Comparison of ENCODE assay signal across 9 mouse cellular contexts in the genomic region with DNA sequence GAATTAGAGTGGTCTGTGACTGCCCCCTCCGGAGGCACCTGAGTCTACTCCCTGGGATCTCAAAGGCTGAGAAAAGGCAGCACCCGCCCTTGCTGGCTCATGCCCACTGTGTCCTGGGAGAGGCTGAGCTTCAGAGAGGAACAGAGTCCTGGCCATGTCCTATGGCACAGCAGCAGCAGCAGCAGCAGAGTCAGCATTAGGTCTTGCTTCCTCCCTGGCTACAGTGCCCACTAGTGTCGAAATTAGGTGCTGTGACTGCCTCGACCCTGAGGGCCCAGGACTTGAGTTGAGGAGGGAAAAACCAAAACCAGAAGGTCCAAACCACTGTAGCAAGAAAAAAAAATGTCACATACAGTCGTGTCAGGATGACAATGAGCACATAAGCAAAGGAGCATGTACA. TPM values are rescaled to one million over a fixed set of nuclear protein-coding genes. Genes with fewer than 3 reads are reported as not detected.
A peak's percentile ranks its signal among the peaks of the same experiment; 100 is the strongest.
DNase-seq lines count a peak whose midpoint lies in the region; ATAC-seq lines count a peak whose summit lies in the region.
"Had no signal": no experiment of that assay in that cellular context is flagged by ENCODE, and none has a peak within 500 bp of the region (broad histone marks: within the 10 kb centered on the region; RNA-seq: fewer than 3 reads in every experiment).

No protein-coding gene starts in this region.

- H3K27ac ChIP-seq in kidney, embryonic 16.5 days (ENCODE audit: low read length): no peak overlapping the region
- no peak overlapping the region for H3K27ac ChIP-seq in forebrain, embryonic 11.5 days (ENCODE audit: low read depth, low read length)
- H3K27ac ChIP-seq in midbrain, embryonic 15.5 days: no peak overlapping the region
- H3K27ac ChIP-seq: limb, embryonic 12.5 days had no signal

- H3K9me3 ChIP-seq in kidney, embryonic 16.5 days (ENCODE audit: low read length): no peaks in the 10 kb centered on the region
- no peaks in the 10 kb centered on the region for H3K9me3 ChIP-seq in forebrain, embryonic 11.5 days (ENCODE audit: control insufficient read depth, low read length)
- no peaks in the 10 kb centered on the region for H3K9me3 ChIP-seq in midbrain, embryonic 15.5 days
- H3K9me3 ChIP-seq: limb, embryonic 12.5 days had no signal

- DNase-seq in kidney, adult 18-20 months: no peak
- DNase-seq in ES-CJ7 (ENCODE audit: low read depth, low spot score): peak; percentile 47
- peak; percentile 64 for DNase-seq in forebrain, embryonic 11.5 days (ENCODE audit: low spot score)
- no peak for DNase-seq in heart, adult 18-20 months
- no peak for DNase-seq in layer of hippocampus, adult 8-10 months (ENCODE audit: low spot score in 2 of 2)

- H3K36me3 ChIP-seq in kidney, embryonic 16.5 days (ENCODE audit: insufficient read depth, low read length): no peaks in the 10 kb centered on the region
- H3K36me3 ChIP-seq in forebrain, embryonic 11.5 days (ENCODE audit: control insufficient read depth, insufficient read depth, low read length): no peaks in the 10 kb centered on the region
- no peaks in the 10 kb centered on the region for H3K36me3 ChIP-seq in midbrain, embryonic 15.5 days (replicated peaks)
- H3K36me3 ChIP-seq: limb, embryonic 12.5 days had no signal

- H3K9ac ChIP-seq in kidney, embryonic 16.5 days (replicated peaks; ENCODE audit: low read length): no peak overlapping the region
- no peak overlapping the region for H3K9ac ChIP-seq in forebrain, embryonic 11.5 days (ENCODE audit: low read length)
- no peak overlapping the region for H3K9ac ChIP-seq in midbrain, embryonic 15.5 days
- H3K9ac ChIP-seq: limb, embryonic 12.5 days had no signal

- 32% methylated on average over 5 of the region's 5 CpGs for WGBS in kidney, embryonic 16.5 days
- WGBS in forebrain, embryonic 11.5 days: 29% methylated on average over 5 of the region's 5 CpGs
- 32% methylated on average over 5 of the region's 5 CpGs for WGBS in midbrain, embryonic 15.5 days

- peak; percentile 54 for ATAC-seq in kidney, embryonic 16.5 days (ENCODE audit: low FRiP score, low TSS enrichment)
- no peak for ATAC-seq in forebrain, embryonic 11.5 days (replicated peaks; ENCODE audit: low FRiP score)
- ATAC-seq in midbrain, embryonic 15.5 days (replicated peaks): peak; percentile 45; the same call in 1 of the 2 replicates
- no peak for ATAC-seq in erythroblast, adult 5-6 weeks (replicated peaks; ENCODE audit: low FRiP score, poor library complexity, severe bottlenecking)

- no peak overlapping the region for H3K4me2 ChIP-seq in kidney, embryonic 16.5 days (replicated peaks; ENCODE audit: low read depth, low read length)
- H3K4me2 ChIP-seq in forebrain, embryonic 11.5 days (ENCODE audit: low read depth, low read length, severe bottlenecking): no peak overlapping the region
- H3K4me2 ChIP-seq in midbrain, embryonic 15.5 days: no peak overlapping the region
- H3K4me2 ChIP-seq: limb, embryonic 12.5 days had no signal

- peaks cover 7% of the 10 kb centered on the region; the same call in 1 of the 2 replicates for H3K4me1 ChIP-seq in kidney, embryonic 16.5 days (ENCODE audit: insufficient read depth, low read length)
- 0 out of 2 replicates have a peak, but pooled peaks cover 3% of the 10 kb centered on the region for H3K4me1 ChIP-seq in forebrain, embryonic 11.5 days (replicated peaks; ENCODE audit: control insufficient read depth, insufficient read depth, low read length)
- H3K4me1 ChIP-seq in midbrain, embryonic 15.5 days: peaks cover 30% of the 10 kb centered on the region

- H3K4me3 ChIP-seq in kidney, embryonic 16.5 days (ENCODE audit: low read length): no peak overlapping the region
- no peak overlapping the region for H3K4me3 ChIP-seq in forebrain, embryonic 11.5 days (ENCODE audit: low read depth, low read length)
- H3K4me3 ChIP-seq in midbrain, embryonic 15.5 days: no peak overlapping the region
- H3K4me3 ChIP-seq: limb, embryonic 12.5 days had no signal

- no peaks in the 10 kb centered on the region; the same call in 1 of the 2 replicates for H3K27me3 ChIP-seq in kidney, embryonic 16.5 days (ENCODE audit: insufficient read depth, low read length)
- no peaks in the 10 kb centered on the region for H3K27me3 ChIP-seq in forebrain, embryonic 11.5 days (ENCODE audit: control insufficient read depth, insufficient read depth, low read length)
- H3K27me3 ChIP-seq in midbrain, embryonic 15.5 days (replicated peaks): no peaks in the 10 kb centered on the region
- H3K27me3 ChIP-seq: limb, embryonic 12.5 days had no signal

RNA-seq across cellular contexts. Expression of gene Wscd1, which starts 12.6 kb away (rescaled TPM):
- 18.1 and 19.5 TPM in 2 replicates for polyA plus RNA-seq in kidney, embryonic 16.5 days (2015; fragmentation: Nextera tagmentation; extraction: Ambion mirVana)
- polyA plus RNA-seq in forebrain, embryonic 11.5 days (2014; fragmentation: Nextera tagmentation; extraction: Ambion mirVana): 48.7 and 60.9 TPM in 2 replicates
- 86.4 and 95.0 TPM in 2 replicates for polyA plus RNA-seq in midbrain, embryonic 15.5 days (2015; fragmentation: Nextera tagmentation; extraction: Ambion mirVana)
- 1 to 10 TPM; 6.7 to 7.2 TPM for total RNA-seq in heart, adult 18-20 months (2021)
- total RNA-seq in layer of hippocampus, adult 8-10 months (2022): 100 to 1,000 TPM; 108 to 120 (median 117) TPM
- not detected in 2 replicates for total RNA-seq in erythroblast, adult 5-6 weeks (2015; ENCODE audit: low replicate concordance)
- total RNA-seq in erythroblast, adult 5-6 weeks (2017; ENCODE audit: low replicate concordance): not detected in 2 replicates

Comparison
In these comparisons a context has a peak if more than half of its experiments do, and no peak if none do; other contexts are left out.
1. ATAC-seq: peak in kidney, embryonic 16.5 days (single experiment) and midbrain, embryonic 15.5 days (single experiment); none in forebrain, embryonic 11.5 days (single experiment) and erythroblast, adult 5-6 weeks (single experiment).
2. DNase-seq: peak in ES-CJ7 (single experiment) and forebrain, embryonic 11.5 days (single experiment); none in kidney, adult 18-20 months (single experiment), heart, adult 18-20 months (0 of 2) and layer of hippocampus, adult 8-10 months (0 of 2).
3. RNA of gene Wscd1, which starts 12.6 kb away (total RNA-seq): 108 to 120 TPM in layer of hippocampus, adult 8-10 months; 6.7 to 7.2 TPM in heart, adult 18-20 months and not detected in erythroblast, adult 5-6 weeks; every median in the first group is over 10 times any median in the second.